Mouse (Mus musculus) stomach, postnatal 0 days (tissue): Measurements from ENCODE around the gene Ddah2. TPM values are rescaled to one million over a fixed set of nuclear protein-coding genes. Genes with fewer than 3 reads are reported as not detected.
A peak's percentile ranks its signal among the peaks of the same experiment; 100 is the strongest.

ENCODE experiments used
- ATAC-seq: fragments of 200-750 bp; cut with Nextera tagmentation; 2 replicates; pipeline ENCODE4 v1.8.0; 2017; ENCODE audit not compliant: low FRiP score, low TSS enrichment
- DNase-seq: peaks from one replicate; pipeline ENCODE4 v3.0.0-alpha.2; 2016; ENCODE audit warnings: low spot score
- H3K27ac ChIP-seq: fragments of 300-500 bp; sonication (generic); replicated peaks from 2 replicates; pipeline ENCODE4 v1.5.1; 2014; ENCODE audit warnings: mild to moderate bottlenecking, control low read depth
- H3K27me3 ChIP-seq: fragments of 300-500 bp; sonication (generic); 2 replicates; pipeline ENCODE4 v1.6.1; 2014; ENCODE audit warnings: low read length; ENCODE audit not compliant: control insufficient read depth, insufficient read depth
- H3K36me3 ChIP-seq: fragments of 300-500 bp; sonication (generic); 2 replicates; pipeline ENCODE4 v1.6.1; 2014; ENCODE audit warnings: low read length, mixed read lengths; ENCODE audit not compliant: control insufficient read depth, insufficient read depth
- H3K4me1 ChIP-seq: fragments of 300-500 bp; sonication (generic); replicated peaks from 2 replicates; pipeline ENCODE4 v1.6.1; 2014; ENCODE audit warnings: antibody characterized with exemption; ENCODE audit not compliant: control insufficient read depth, insufficient read depth
- H3K4me2 ChIP-seq: fragments of 300-500 bp; sonication (generic); replicated peaks from 2 replicates; pipeline ENCODE4 v1.6.1; 2014; ENCODE audit warnings: low read depth, mild to moderate bottlenecking, control low read depth, moderate library complexity
- H3K4me3 ChIP-seq: fragments of 300-500 bp; sonication (generic); 2 replicates; pipeline ENCODE4 v1.5.1; 2014; ENCODE audit warnings: low read depth, low read length, control low read depth
- H3K9ac ChIP-seq: fragments of 300-500 bp; sonication (generic); 2 replicates; pipeline ENCODE4 v1.6.1; 2014; ENCODE audit warnings: mild to moderate bottlenecking, low read length, control low read depth, mixed read lengths
- H3K9me3 ChIP-seq: fragments of 300-500 bp; sonication (generic); 2 replicates; pipeline ENCODE4 v1.6.1; 2016; ENCODE audit warnings: low read length; ENCODE audit not compliant: control insufficient read depth
- CTCF ChIP-seq: IDR thresholded peaks from 2 replicates; pipeline ENCODE4 v1.5.1; 2016; ENCODE audit warnings: antibody characterized with exemption, low read depth, mild to moderate bottlenecking, moderate library complexity
- EP300 ChIP-seq: optimal IDR thresholded peaks from 2 replicates; pipeline ENCODE3; 2016; ENCODE audit warnings: antibody characterized with exemption
- WGBS: fragments of 180-500 bp; shearing (Covaris S2); extraction: QIAGEN DNeasy Blood & Tissue Kit; methylation state at CpG from one replicate; pipeline ENCODE4 v1.1.7; 2014; 5-methylcytosine and 5-hydroxymethylcytosine counted together
- polyA plus RNA-seq: library from polyadenylated mRNA; unstranded; fragments of >200 nt; fragmentation: Nextera tagmentation; extraction: Ambion mirVana; gene quantifications from 2 replicates; pipeline ENCODE4 v1.2.1, GENCODE M21; 2015

Ddah2 gene
- polyA plus RNA-seq, 1 experiment from 2014 or later, result 84.8 TPM

- no peak overlapping the region for H3K27ac ChIP-seq
- WGBS, result 26% methylated on average over 13 of the region's 13 CpGs
- DNase-seq, result peak; percentile 66
- no peaks in the 10 kb centered on the region for H3K4me1 ChIP-seq
- no peaks in the 10 kb centered on the region for H3K9me3 ChIP-seq
- H3K4me3 ChIP-seq, result no peak overlapping the region
- 0 out of 2 replicates have a peak, but pooled peaks have one; percentile 36 for ATAC-seq
- H3K36me3 ChIP-seq, result peaks cover 16% of the 10 kb centered on the region
- peak overlapping the region; percentile 31; the same call in 1 of the 2 replicates for H3K9ac ChIP-seq
- H3K27me3 ChIP-seq, result no peaks in the 10 kb centered on the region
- no peak overlapping the region for H3K4me2 ChIP-seq
- TF ChIP-seq CTCF, result peak; percentile 80
- TF ChIP-seq EP300, result no peak
Measured at GRCm38 (mm10) chr17:35105740-35106389, 47.0 kb downstream of the Ddah2 start.

- Histone ChIP-seq H3K27ac (no peak overlapping the region), H3K4me1 (no peaks in the 10 kb centered on the region), H3K27me3 (no peaks in the 10 kb centered on the region), H3K4me2 (no peak overlapping the region), H3K9ac (no peak overlapping the region), H3K9me3 (no peaks in the 10 kb centered on the region), H3K36me3 (peaks cover 10% of the 10 kb centered on the region), H3K4me3 (no peak overlapping the region)
- WGBS, result 53% methylated on average over 3 of the region's 3 CpGs
- ATAC-seq (no peak), DNase-seq (no peak)
- no peak for TF ChIP-seq EP300
- TF ChIP-seq CTCF, result peak; percentile 55
Measured at GRCm38 (mm10) chr17:35106522-35106921, 47.7 kb downstream of the Ddah2 start.

GRCm38 (mm10) chr17:35108097-35108496, 49.3 kb downstream of the Ddah2 start, which contains the start of gene Ly6g5c:
Gene Ly6g5c (plus strand): TSS chr17:35108279.
- Histone ChIP-seq H3K36me3 (no peaks in the 10 kb centered on the region), H3K9me3 (no peaks in the 10 kb centered on the region), H3K27ac (no peak within 1 kb of the TSS), H3K9ac (no peak within 1 kb of the TSS), H3K4me1 (no peaks in the 10 kb centered on the region), H3K4me3 (no peak within 1 kb of the TSS), H3K4me2 (no peak within 1 kb of the TSS), H3K27me3 (no peaks in the 10 kb centered on the region)
- ATAC-seq (no peak), DNase-seq (no peak)
- WGBS, result 84% methylated on average over 6 of the region's 6 CpGs
- TF ChIP-seq CTCF, result no peak
- no peak for TF ChIP-seq EP300

Other genes starting within 250 kb of the Ddah2 start
- 20.8 and 23.1 TPM in 2 replicates for gene Stk19, start 222.1 kb upstream of the Ddah2 start, polyA plus RNA-seq
- gene Dxo, start 222.0 kb upstream of the Ddah2 start, polyA plus RNA-seq, result 29.6 and 32.2 TPM in 2 replicates
- 22.5 and 23.6 TPM in 2 replicates for gene Skiv2l, start 208.8 kb upstream of the Ddah2 start, polyA plus RNA-seq
- gene Nelfe, start 208.6 kb upstream of the Ddah2 start, polyA plus RNA-seq, result 50.0 and 53.8 TPM in 2 replicates
- 20.7 and 23.9 TPM in 2 replicates for gene Cfb, start 196.5 kb upstream of the Ddah2 start, polyA plus RNA-seq
- gene Zbtb12, start 179.6 kb upstream of the Ddah2 start, polyA plus RNA-seq, result 0.59 and 0.62 TPM in 2 replicates
- not detected in 2 replicates for gene Gm20547, start 177.0 kb upstream of the Ddah2 start, polyA plus RNA-seq
- gene C2, start 160.8 kb upstream of the Ddah2 start, polyA plus RNA-seq, result 4.8 and 5.5 TPM in 2 replicates
- 23.8 and 26.2 TPM in 2 replicates for gene Ehmt2, start 160.6 kb upstream of the Ddah2 start, polyA plus RNA-seq
- gene Slc44a4, start 144.6 kb upstream of the Ddah2 start, polyA plus RNA-seq, result 31.2 and 33.1 TPM in 2 replicates
- gene Neu1, start 127.8 kb upstream of the Ddah2 start, polyA plus RNA-seq, result 18.3 and 18.9 TPM in 2 replicates
- 3.0 TPM in 2 replicates for gene Hspa1b, start 99.8 kb upstream of the Ddah2 start, polyA plus RNA-seq
- not detected in 2 replicates for gene Gm20481, start 89.1 kb upstream of the Ddah2 start, polyA plus RNA-seq
- 24.1 and 25.9 TPM in 2 replicates for gene Hspa1a, start 86.9 kb upstream of the Ddah2 start, polyA plus RNA-seq
- 0.25 and 0.48 TPM in 2 replicates for gene Hspa1l, start 86.3 kb upstream of the Ddah2 start, polyA plus RNA-seq
- gene Lsm2, start 77.2 kb upstream of the Ddah2 start, polyA plus RNA-seq, result 69.2 and 75.1 TPM in 2 replicates
- gene Vars, start 58.0 kb upstream of the Ddah2 start, polyA plus RNA-seq, result 35.5 and 40.2 TPM in 2 replicates
- gene Vwa7, start 42.5 kb upstream of the Ddah2 start, polyA plus RNA-seq, result 0.28 and 0.36 TPM in 2 replicates
- gene Sapcd1, start 31.0 kb upstream of the Ddah2 start, polyA plus RNA-seq, result 8.0 and 8.2 TPM in 2 replicates
- 1.9 and 2.7 TPM in 2 replicates for gene Msh5, start 12.3 kb upstream of the Ddah2 start, polyA plus RNA-seq
- 344 and 360 TPM in 2 replicates for gene Clic1, start 9.1 kb upstream of the Ddah2 start, polyA plus RNA-seq
- 260 and 317 TPM in 2 replicates for gene Ly6g6c, start 6.4 kb downstream of the Ddah2 start, polyA plus RNA-seq
- gene Mpig6b, start 7.1 kb downstream of the Ddah2 start, polyA plus RNA-seq, result 0.49 and 0.96 TPM in 2 replicates
- 109 and 113 TPM in 2 replicates for gene Ly6g6e, start 17.9 kb downstream of the Ddah2 start, polyA plus RNA-seq
- 7.1 and 7.7 TPM in 2 replicates for gene Ly6g6d, start 19.0 kb downstream of the Ddah2 start, polyA plus RNA-seq
- gene Ly6g6f, start 26.6 kb downstream of the Ddah2 start, polyA plus RNA-seq, result 0.13 TPM in 1 of 2 replicates, not detected in the other
- gene Abhd16a, start 30.2 kb downstream of the Ddah2 start, polyA plus RNA-seq, result 74.2 and 75.0 TPM in 2 replicates
- not detected in 2 replicates for gene Ly6g5c, start 49.2 kb downstream of the Ddah2 start, polyA plus RNA-seq
- gene Ly6g5b, start 56.4 kb downstream of the Ddah2 start, polyA plus RNA-seq, result 0.18 and 0.27 TPM in 2 replicates
- 11.2 and 11.3 TPM in 2 replicates for gene Gpank1, start 62.4 kb downstream of the Ddah2 start, polyA plus RNA-seq
- 323 and 329 TPM in 2 replicates for gene Csnk2b, start 63.0 kb downstream of the Ddah2 start, polyA plus RNA-seq
- 14.4 and 15.5 TPM in 2 replicates for gene D17H6S53E, start 67.3 kb downstream of the Ddah2 start, polyA plus RNA-seq
- 1.3 and 3.2 TPM in 2 replicates for gene Apom, start 73.0 kb downstream of the Ddah2 start, polyA plus RNA-seq
- 28.1 and 30.6 TPM in 2 replicates for gene Bag6, start 76.1 kb downstream of the Ddah2 start, polyA plus RNA-seq
- gene Prrc2a, start 105.9 kb downstream of the Ddah2 start, polyA plus RNA-seq, result 45.4 and 49.3 TPM in 2 replicates
- gene Aif1, start 117.0 kb downstream of the Ddah2 start, polyA plus RNA-seq, result 24.3 and 25.2 TPM in 2 replicates
- gene Lst1, start 129.4 kb downstream of the Ddah2 start, polyA plus RNA-seq, result 17.5 and 19.3 TPM in 2 replicates
- 0.63 and 0.78 TPM in 2 replicates for gene Ltb, start 135.4 kb downstream of the Ddah2 start, polyA plus RNA-seq
- 0.32 and 0.40 TPM in 2 replicates for gene Tnf, start 143.0 kb downstream of the Ddah2 start, polyA plus RNA-seq
- 0.11 and 0.16 TPM in 2 replicates for gene Lta, start 146.3 kb downstream of the Ddah2 start, polyA plus RNA-seq
- 0.27 and 0.33 TPM in 2 replicates for gene Gm16181, start 161.8 kb downstream of the Ddah2 start, polyA plus RNA-seq
- 3.0 and 3.6 TPM in 2 replicates for gene Atp6v1g2, start 174.6 kb downstream of the Ddah2 start, polyA plus RNA-seq
- 7.4 and 7.5 TPM in 2 replicates for gene Nfkbil1, start 176.8 kb downstream of the Ddah2 start, polyA plus RNA-seq
- gene Ddx39b, start 182.7 kb downstream of the Ddah2 start, polyA plus RNA-seq, result 143 and 145 TPM in 2 replicates
- gene H2-D1, start 203.7 kb downstream of the Ddah2 start, polyA plus RNA-seq, result 303 and 307 TPM in 2 replicates